Mouse (Mus musculus) ES-Bruce4 (cell line): ENCODE measurements around the gene Fastk. TPM values are rescaled to one million over a fixed set of nuclear protein-coding genes. Genes with fewer than 3 reads are reported as not detected.

Experiments
- H3K27ac ChIP-seq: 2 replicates; pipeline ENCODE4 v1.5.1; 2012; ENCODE audit warnings: low read length, inconsistent platforms; ENCODE audit not compliant: insufficient read depth
- H3K27me3 ChIP-seq: 2 replicates; pipeline ENCODE4 v1.6.1; 2012; ENCODE audit warnings: mild to moderate bottlenecking, low read length, inconsistent platforms; ENCODE audit not compliant: control insufficient read depth, poor library complexity, insufficient read depth, severe bottlenecking
- H3K36me3 ChIP-seq: 2 replicates; pipeline ENCODE4 v1.6.1; 2012; ENCODE audit warnings: inconsistent platforms, mild to moderate bottlenecking, low read length, moderate library complexity; ENCODE audit not compliant: control insufficient read depth, poor library complexity, insufficient read depth, severe bottlenecking
- H3K4me1 ChIP-seq: one replicate; pipeline ENCODE4 v1.8.1; 2011; ENCODE audit warnings: low read length; ENCODE audit not compliant: control insufficient read depth, insufficient read depth
- H3K4me3 ChIP-seq: 2 replicates; pipeline ENCODE4 v1.5.1; 2011; ENCODE audit warnings: low read depth, mild to moderate bottlenecking, low read length
- H3K9ac ChIP-seq: 2 replicates; pipeline ENCODE4 v1.6.1; 2012; ENCODE audit warnings: low read depth, mild to moderate bottlenecking, inconsistent platforms; ENCODE audit not compliant: poor library complexity, severe bottlenecking
- H3K9me3 ChIP-seq: replicated peaks from 2 replicates; pipeline ENCODE4 v1.6.1; 2012; ENCODE audit warnings: mild to moderate bottlenecking, low read length, inconsistent platforms; ENCODE audit not compliant: control insufficient read depth, poor library complexity, insufficient read depth, severe bottlenecking
- CTCF ChIP-seq: IDR thresholded peaks from one replicate; pipeline ENCODE4 v1.8.1; 2011; ENCODE audit warnings: low read depth, low read length
- EP300 ChIP-seq: IDR thresholded peaks from 2 replicates; pipeline ENCODE4 v1.6.1; 2011; ENCODE audit warnings: low read depth, low read length; ENCODE audit not compliant: insufficient read depth
- POLR2A ChIP-seq: IDR thresholded peaks from one replicate; pipeline ENCODE4 v1.8.1; 2011; ENCODE audit warnings: low read length; ENCODE audit not compliant: insufficient read depth
- polyA plus RNA-seq: library from polyadenylated mRNA; stranded (reverse); fragments of >200 nt; gene quantifications from 2 replicates; pipeline ENCODE4 v1.2.4, GENCODE M21; 2011; ENCODE audit warnings: low read depth; ENCODE audit not compliant: missing spikeins, insufficient read depth, insufficient read length

The Fastk gene
- polyA plus RNA-seq, 1 experiment = 51.6 TPM

DNA sequence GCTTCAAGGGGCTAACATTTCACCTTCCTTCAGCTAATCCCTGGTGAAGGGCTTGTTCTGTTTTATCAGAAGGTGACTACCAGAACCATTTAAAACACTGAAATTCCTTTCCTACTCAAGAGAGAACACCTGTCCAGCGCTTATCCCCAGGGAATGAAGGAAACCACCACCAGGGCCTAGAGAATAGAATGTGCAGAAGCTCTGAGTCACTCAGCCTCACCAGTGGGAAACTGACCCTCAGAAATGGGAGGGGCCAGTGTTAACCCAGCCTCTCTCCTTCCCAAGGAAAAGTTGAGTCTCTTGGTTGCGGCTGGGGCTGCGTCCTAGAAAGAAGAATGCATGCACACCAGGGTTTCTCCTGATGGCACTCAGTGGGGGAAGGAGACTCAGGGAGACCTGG lies 10.0 kb upstream of the Fastk start:
- Histone ChIP-seq H3K27me3 (no peaks in the 10 kb centered on the region), H3K9me3 (no peaks in the 10 kb centered on the region), H3K4me3 (no peak overlapping the region), H3K36me3 (no peaks in the 10 kb centered on the region), H3K4me1 (peaks cover 6% of the 10 kb centered on the region), H3K27ac (no peak overlapping the region), H3K9ac (no peak overlapping the region)
- TF ChIP-seq POLR2A (no peak), EP300 (no peak), CTCF (no peak)

DNA sequence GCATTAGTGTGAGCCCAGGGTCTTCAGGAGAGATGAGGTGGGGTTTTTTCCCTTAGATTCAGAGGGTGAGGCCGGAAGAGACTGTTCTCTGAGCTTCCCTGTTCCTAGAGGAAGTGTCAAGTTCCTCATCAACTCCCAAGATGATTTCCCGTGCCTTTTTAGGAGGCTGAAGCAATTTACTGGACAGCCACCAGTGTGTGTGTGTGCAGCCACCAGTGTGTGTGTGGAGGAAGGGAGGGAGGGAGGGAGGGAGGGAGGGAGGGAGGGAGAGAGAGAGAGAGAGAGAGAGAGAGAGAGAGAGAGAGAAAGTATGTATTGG lies 8.9 kb upstream of the Fastk start:
- Histone ChIP-seq H3K36me3 (no peaks in the 10 kb centered on the region), H3K4me3 (no peak overlapping the region), H3K4me1 (peaks cover 6% of the 10 kb centered on the region), H3K27me3 (no peaks in the 10 kb centered on the region), H3K27ac (no peak overlapping the region), H3K9ac (no peak overlapping the region), H3K9me3 (no peaks in the 10 kb centered on the region)
- TF ChIP-seq CTCF = no peak
- no peak for TF ChIP-seq EP300
- TF ChIP-seq POLR2A = no peak

DNA sequence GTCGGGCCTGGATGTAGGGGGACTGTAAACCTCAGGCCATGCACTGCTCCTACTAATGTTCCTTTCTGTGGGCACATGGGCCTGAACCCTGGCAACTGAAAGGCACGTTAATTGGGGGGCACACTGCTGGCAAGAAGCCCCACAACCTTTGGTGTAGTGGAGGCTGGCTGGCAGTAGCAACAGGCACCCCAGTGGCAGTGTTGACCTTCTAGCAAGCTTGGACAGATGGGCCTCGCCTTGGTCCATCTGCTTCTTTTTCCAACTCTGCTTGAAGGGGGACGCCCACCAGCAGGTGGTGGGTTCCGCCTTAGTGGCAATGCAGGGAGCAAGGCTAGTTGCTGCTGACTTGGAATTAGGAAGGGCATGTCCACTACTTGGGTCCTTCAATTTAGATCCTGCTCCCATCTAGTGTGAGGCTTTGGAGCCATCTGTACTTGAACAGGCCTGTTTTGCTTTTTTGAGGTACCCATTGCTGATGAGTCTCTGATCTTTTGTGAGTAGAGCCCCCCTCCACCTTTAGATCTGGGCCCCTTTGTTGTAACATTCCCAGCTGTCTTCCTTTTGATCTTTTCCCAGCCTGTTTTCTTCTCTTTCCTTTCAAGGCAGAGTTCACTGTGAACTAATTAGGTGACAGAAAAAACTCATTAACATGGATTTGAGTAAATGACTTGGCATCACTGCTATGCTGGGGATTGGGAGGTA lies 8.3 kb upstream of the Fastk start:
- Histone ChIP-seq H3K9ac (peak overlapping the region; percentile 95), H3K27me3 (no peaks in the 10 kb centered on the region), H3K9me3 (no peaks in the 10 kb centered on the region), H3K27ac (no peak overlapping the region), H3K4me3 (peak overlapping the region; percentile 79), H3K4me1 (peaks cover 6% of the 10 kb centered on the region), H3K36me3 (no peaks in the 10 kb centered on the region)
- TF ChIP-seq POLR2A (no peak), EP300 (no peak)

DNA sequence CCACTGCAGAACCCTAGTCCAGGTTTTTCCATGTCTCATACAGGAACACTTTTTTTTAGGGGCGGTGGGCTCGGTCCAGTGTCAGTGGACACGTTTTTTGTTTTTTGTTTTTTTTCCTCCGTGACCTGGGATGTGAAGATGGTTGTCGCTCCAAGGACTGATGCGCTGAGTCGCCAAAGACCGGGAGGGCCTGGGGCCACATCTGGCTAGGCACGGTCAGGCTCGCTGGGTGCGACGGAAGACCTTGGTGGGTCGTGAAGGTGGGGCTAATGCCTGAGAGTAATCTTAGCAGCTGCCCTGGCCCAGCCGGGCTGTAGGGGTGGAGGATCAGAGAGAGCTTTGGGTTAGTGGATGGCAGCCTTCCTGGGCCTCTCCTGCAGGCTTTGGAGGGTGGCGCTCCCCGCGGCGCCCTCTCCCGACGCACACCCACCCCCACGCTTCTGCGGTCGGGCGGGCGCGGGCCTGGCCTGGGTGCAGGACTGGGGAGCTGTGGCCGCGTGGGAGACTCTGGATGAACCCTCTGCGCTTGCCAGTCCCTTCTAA lies 7.7 kb upstream of the Fastk start:
- Histone ChIP-seq H3K27ac (no peak overlapping the region), H3K4me1 (peaks cover 6% of the 10 kb centered on the region), H3K9me3 (no peaks in the 10 kb centered on the region), H3K27me3 (no peaks in the 10 kb centered on the region), H3K4me3 (peak overlapping the region; percentile 79), H3K9ac (peak overlapping the region; percentile 95), H3K36me3 (no peaks in the 10 kb centered on the region)
- TF ChIP-seq POLR2A (no peak), EP300 (no peak), CTCF (no peak)

DNA sequence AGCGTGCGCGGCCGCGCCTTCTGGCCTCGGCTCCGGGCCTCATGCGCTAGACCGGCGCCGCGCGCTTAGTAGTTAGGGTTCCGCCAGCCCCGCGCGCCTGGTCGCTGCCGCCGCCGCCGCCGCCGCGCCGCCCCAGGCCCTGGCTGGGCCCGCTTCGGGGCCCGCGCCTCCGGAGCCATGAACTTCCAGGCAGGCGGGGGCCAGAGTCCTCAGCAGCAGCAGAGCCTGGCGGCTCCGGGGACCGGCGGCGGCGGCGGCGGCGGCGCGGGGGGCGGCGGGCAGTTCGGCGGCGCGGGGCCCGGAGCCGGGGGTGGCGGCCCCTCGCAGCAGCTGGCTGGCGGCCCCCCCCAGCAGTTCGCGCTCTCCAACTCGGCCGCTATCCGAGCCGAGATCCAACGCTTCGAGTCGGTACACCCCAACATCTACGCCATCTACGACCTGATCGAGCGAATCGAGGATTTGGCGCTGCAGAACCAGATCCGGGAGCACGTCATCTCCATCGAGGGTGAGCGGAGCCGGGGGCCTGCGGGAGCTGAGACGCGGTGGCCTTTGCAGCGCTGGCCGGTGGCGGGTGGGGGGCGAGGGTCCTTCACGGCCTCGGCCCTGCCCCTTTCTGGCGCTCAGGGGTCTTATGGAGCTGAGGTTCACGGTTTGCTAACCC lies 7.1 kb upstream of the Fastk start, which contains the start of gene Agap3:
Agap3 (plus strand) TSS at position 148 of the 661 bp plus-strand sequence.
- TF ChIP-seq EP300 = no peak
- Histone ChIP-seq H3K27ac (no peak within 1 kb of the TSS), H3K4me3 (peak within 1 kb of the TSS; percentile 79), H3K4me1 (peaks cover 6% of the 10 kb centered on the region), H3K9ac (peak within 1 kb of the TSS; percentile 95), H3K9me3 (no peaks in the 10 kb centered on the region), H3K36me3 (no peaks in the 10 kb centered on the region), H3K27me3 (no peaks in the 10 kb centered on the region)
